Mouse (Mus musculus) c-Kit-negative CD71-positive TER-119-positive erythroid progenitor cells, embryonic 14.5 days (primary cell): ENCODE measurements around the gene Ganc.

ENCODE experiments used
- DNase-seq: peaks from one replicate; pipeline ENCODE4 v3.0.0-alpha.2; 2013; ENCODE audit warnings: low read depth, low spot score

Gene Ganc

GRCm38 (mm10) chr2:120501136-120501918 lies 97.6 kb downstream of the Ganc start:
- DNase-seq = no peak

GRCm38 (mm10) chr2:120501931-120502604 lies 98.4 kb downstream of the Ganc start:
- no peak for DNase-seq

DNA sequence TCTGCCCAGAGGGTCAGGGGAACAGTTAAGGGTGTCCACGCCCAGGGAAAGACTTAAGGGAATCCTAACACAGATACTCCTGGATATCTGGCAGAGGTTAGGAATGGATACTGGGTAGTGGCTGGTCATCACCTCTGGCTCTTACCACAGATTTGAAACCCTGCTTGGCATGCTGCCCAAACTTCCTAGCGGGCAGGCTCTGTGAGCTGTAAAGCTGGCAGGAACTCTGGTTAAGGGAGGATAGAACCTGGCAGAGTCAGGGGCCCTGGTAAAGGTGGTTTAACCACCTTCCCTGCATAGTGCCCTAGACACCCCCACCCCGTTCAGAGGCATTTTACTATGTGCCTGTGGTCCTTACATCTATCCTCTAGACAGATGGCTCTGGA lies 98.9 kb downstream of the Ganc start:
- DNase-seq = no peak

DNA sequence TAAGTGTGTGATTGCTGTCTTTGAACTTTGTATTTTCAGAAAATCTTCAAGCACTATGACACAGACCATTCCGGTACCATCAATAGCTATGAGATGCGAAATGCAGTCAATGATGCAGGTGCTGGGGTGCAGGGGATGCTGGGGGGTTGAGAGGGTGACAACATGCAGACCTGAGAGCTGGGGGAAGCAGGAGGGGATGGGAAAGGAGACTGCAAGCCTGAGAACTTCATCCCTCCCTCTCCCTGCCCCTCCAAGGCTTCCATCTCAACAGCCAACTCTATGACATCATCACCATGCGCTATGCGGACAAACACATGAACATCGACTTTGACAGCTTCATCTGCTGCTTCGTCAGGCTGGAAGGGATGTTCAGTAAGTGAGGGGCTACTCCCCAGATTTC lies 99.4 kb downstream of the Ganc start:
- no peak for DNase-seq

DNA sequence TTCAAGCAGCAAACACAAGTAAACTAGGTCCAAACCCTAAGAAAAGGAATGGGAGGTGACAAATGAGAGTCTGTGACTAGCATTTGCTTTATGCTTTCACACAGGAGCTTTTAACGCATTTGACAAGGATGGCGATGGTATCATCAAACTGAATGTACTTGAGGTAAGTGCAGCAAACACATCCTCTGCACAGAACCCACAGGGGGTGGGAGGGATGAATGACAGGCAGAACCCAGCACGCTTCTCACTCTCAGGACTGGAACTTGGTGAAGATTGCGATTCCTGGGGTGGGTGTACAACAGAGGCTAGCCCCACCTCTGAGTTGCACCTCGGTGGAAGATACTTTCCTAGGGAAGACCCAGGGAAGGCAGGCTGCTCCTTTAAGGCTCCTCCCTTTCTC lies 100.3 kb downstream of the Ganc start:
- DNase-seq = no peak
